Comparison of ENCODE assay signal across 12 mouse cellular contexts in the genomic region with DNA sequence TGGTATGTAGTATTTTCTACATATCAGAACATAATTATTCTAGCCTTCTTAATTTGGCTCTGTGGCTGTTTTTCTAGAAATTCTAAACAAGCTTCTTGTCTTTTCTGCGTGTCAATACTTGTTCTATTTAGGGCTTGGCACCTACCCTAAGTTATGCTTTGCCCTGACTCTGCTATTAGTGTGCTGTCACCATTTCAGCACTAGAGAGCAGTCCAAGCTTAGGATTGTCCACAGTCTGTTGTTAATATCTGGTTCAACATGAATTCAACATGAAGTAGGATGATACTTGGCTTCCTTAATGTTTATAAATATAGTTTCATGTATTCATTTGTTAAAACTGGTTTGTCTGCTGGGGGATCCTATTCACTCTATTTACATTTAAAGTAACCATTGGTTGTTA.
A peak's percentile ranks its signal among the peaks of the same experiment; 100 is the strongest.
DNase-seq lines count a peak whose midpoint lies in the region; ATAC-seq and TF ChIP-seq lines count a peak whose summit lies in the region.
"Had no signal": no experiment of that assay in that cellular context is flagged by ENCODE, and none has a peak within 500 bp of the region (broad histone marks: within the 10 kb centered on the region; RNA-seq: fewer than 3 reads in every experiment).

No protein-coding gene starts in this region.

- no peaks in the 10 kb centered on the region for H3K4me1 ChIP-seq in kidney, postnatal 0 days (replicated peaks; ENCODE audit: insufficient read depth, low read length)
- H3K4me1 ChIP-seq: stomach, embryonic 15.5 days had no signal

- DNase-seq in adrenal gland, postnatal 10 days = peak; percentile 2
- no peak for DNase-seq in adrenal gland, adult (ENCODE audit: inconsistent age in 2 of 2, low spot score in 1 of 2)
- DNase-seq in kidney, postnatal 0 days (ENCODE audit: low spot score) = peak; percentile 3
- no peak for DNase-seq in kidney, adult 18-20 months
- peak; percentile 2 for DNase-seq in urinary bladder, postnatal 14 days (ENCODE audit: low spot score)
- DNase-seq in urinary bladder, postnatal 36 days (ENCODE audit: low spot score in 2 of 2) = no peak
- no peak for DNase-seq in thymus, postnatal 4 days
- DNase-seq: gastrocnemius, postnatal 36 days; right cerebral cortex, postnatal 4 days had no signal

- H3K27me3 ChIP-seq in kidney, postnatal 0 days (ENCODE audit: insufficient read depth, low read length) = no peaks in the 10 kb centered on the region

- H3K9ac ChIP-seq in kidney, postnatal 0 days (ENCODE audit: low read depth, low read length) = no peak overlapping the region
- H3K9ac ChIP-seq: stomach, embryonic 15.5 days had no signal

- 64% methylated on average over 1 of the region's 1 CpGs for WGBS in kidney, postnatal 0 days

- peak; percentile 47; the same call in 1 of the 2 replicates for TF ChIP-seq CTCF in kidney, postnatal 0 days (IDR thresholded peaks at IDR 0.05; ENCODE audit: low read depth)

- no peak overlapping the region for H3K4me3 ChIP-seq in kidney, postnatal 0 days (replicated peaks; ENCODE audit: low read depth, low read length)
- H3K4me3 ChIP-seq: stomach, embryonic 15.5 days had no signal

- H3K4me2 ChIP-seq in kidney, postnatal 0 days (ENCODE audit: low read length) = no peak overlapping the region
- H3K4me2 ChIP-seq: stomach, embryonic 15.5 days had no signal

- H3K9me3 ChIP-seq in kidney, postnatal 0 days (replicated peaks; ENCODE audit: low read length) = no peaks in the 10 kb centered on the region
- H3K9me3 ChIP-seq: stomach, embryonic 15.5 days had no signal

- no peak for ATAC-seq in kidney, postnatal 0 days (replicated peaks; ENCODE audit: low FRiP score, low read depth)
- no peak for ATAC-seq in activated CD4-positive, CD25-positive, alpha-beta regulatory T cell, adult 4 months
- ATAC-seq: forebrain, embryonic 14.5 days had no signal

- no peak overlapping the region for H3K27ac ChIP-seq in kidney, postnatal 0 days
- H3K27ac ChIP-seq: stomach, embryonic 15.5 days had no signal

- no peaks in the 10 kb centered on the region for H3K36me3 ChIP-seq in kidney, postnatal 0 days (ENCODE audit: insufficient read depth, low read length)
- H3K36me3 ChIP-seq: stomach, embryonic 15.5 days had no signal

Comparison
In these comparisons a context has a peak if more than half of its experiments do, and no peak if none do; other contexts are left out.
1. DNase-seq: peak in adrenal gland, postnatal 10 days (single experiment), kidney, postnatal 0 days (single experiment) and urinary bladder, postnatal 14 days (single experiment); none in adrenal gland, adult (0 of 2), kidney, adult 18-20 months (single experiment), urinary bladder, postnatal 36 days (0 of 2) and thymus, postnatal 4 days (single experiment).